Mouse (Mus musculus) c-Kit-positive CD71-negative TER-119-negative erythroid progenitor cells, embryonic 14.5 days (primary cell): ENCODE measurements around the gene Rbm47.

Experiments used
- DNase-seq: peaks from one replicate; pipeline ENCODE4 v3.0.0-alpha.2; 2013; ENCODE audit warnings: low read depth

The Rbm47 gene

DNA sequence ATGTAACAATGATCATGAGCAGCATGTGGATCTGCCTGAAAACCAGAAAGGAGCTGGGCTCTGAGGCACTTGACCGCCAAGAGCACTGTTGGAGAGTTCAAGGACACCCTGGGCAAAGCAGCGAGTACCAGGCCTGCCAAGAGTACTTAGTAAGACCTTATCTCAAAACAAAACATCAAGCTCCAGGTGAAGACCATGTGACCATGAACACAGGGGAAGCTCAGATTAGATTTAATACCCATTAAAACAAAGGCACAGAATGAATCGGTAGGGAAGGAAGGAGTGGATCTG is 110.0 kb downstream of the Rbm47 start:
- DNase-seq: no peak

DNA sequence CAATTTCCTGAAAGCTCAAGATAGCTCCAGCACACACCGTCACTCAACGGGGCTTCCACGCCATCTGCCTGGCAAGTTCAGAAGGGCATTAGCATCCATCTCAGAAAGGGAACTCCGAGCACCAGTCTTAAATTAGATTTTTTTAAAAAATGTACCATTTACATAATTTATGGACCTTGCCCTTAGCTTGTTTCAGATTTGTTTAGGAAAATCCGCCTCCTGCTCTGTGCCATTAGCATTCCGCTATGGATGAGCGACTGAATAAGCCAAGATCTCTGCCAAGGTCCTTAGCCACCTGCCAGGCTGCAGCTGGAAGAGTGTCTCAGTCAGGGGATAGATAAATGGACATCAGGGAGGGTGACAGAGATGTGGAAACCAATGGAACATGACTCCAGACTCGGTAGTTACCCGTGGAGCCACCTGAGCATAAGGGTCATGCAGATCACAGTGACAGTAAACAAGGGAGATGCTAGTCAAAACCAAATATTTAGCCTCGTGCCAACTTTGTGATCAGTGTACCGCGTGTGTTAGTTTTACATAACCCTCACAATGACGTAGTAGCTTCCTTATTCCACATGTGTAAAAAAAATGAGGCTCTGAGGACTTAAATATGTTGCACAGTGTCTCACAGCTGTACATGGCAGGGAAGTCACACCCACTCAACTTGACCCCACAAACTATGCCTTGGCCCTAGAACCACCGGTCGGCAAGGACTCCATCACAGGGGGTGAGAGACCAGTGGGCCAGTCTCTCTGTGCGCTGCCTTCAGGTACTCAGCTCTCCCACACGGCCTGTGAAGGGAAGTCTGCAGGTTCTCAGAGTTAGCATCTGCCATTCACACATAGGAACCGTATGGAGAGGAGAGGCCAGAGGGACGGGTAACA is 110.6 kb downstream of the Rbm47 start:
- DNase-seq: no peak

DNA sequence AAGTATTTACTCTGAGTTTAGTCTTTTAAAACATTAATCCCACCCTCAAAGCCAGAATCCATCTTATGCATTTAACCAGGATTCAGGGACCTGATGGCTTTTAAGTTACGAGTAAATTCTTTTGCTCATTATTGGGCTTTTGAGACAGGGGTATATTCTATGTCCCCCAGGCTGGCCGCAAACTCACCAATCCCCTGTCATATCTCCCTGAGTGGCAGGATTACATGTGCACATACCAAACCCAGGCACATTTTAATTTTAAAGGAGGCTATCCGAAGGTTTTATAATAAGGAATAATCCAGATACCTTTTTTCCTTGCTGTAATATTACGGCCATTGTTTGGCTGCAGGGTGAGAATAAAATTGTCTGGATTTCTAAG is 111.3 kb downstream of the Rbm47 start:
- no peak for DNase-seq

DNA sequence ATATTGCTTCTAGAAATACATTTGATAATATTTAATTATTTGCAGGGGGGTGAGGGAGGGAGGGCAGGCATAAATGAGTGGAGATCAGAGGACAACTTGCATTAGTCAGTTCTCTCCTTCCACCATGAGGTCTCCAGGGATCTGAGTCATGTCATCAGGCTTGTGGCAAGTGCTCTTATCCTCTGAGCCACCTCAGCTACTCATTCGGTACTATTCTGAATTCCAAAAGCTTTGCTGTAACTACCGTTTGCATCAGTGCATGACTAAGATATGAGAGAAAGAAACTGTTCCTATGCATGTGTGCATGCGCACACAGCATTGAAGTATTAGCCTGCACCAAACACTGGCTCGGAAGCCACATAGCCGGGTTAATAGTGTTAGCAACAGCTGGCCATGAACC is 114.1 kb downstream of the Rbm47 start:
- no peak for DNase-seq

DNA sequence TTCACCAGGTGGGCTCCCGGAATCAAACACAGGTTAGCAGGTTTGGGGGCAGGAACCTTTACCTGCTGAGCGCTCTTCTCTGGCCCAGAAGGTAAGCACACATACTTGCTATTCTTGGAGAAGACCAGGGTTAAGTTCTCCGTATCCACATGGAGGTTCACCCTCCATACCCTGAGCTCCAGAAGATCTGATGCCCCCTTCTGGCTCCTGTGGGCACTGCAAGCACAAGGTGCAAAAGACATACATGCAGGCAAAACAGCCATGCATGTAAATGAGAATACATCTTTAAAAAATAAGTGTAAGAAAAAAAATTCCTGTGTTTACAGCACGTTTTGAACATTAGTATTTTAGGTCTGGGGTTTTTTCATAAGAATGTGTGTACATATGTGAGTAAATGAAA is 116.2 kb downstream of the Rbm47 start:
- no peak for DNase-seq

DNA sequence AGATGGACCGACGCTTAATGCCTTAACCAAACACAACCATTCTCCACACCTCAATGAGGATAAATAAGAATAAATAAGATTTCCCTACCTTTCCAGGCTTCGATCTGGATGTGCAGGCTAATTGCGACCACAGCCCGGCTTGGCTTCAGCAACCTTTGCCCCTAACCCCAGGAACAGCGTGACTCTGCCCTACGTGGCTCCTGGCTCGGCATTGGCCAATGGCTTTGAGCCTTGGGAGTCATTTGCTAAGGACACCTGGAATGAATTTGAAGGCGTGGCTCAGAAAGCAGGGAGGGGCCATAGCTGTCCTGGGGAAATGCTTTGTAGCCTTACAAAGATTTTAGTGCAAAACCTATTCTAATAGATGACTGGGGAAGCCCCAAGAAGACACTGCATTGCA is 118.5 kb downstream of the Rbm47 start:
- no peak for DNase-seq

DNA sequence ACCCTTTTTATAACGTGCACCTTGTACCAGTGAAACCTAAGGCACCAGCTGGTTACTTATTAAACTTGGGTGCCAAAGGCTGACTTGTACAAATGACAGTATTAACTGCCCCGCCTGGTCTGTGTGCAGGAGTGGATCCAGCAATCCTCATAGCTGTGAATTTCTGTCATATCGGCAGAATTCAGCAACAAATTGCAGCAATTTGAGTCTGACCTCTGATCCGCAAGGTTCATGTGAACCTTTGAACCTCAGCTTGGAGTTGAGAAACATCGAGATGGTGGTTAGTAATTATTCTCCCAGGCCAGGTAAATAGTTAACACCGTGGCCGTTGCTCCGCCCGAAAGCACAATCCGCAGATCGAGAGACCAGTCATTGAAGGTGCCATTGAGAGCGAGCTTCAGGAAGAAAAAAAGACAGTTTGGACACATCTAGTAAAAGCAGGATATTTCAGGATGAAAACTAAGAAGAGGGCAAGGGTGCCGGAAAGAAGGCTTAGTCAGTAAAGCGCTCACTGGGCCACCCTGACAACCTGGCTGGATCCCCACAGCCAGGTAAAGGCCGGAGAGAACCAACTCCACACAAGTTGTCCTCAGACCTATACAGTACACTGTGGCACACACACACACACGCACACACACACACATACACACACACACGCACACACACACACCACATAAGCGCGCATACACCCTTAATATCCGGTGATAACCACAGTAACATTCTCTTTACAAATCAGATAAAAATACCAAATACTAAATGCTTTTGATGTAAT is 120.0 kb downstream of the Rbm47 start:
- no peak for DNase-seq

DNA sequence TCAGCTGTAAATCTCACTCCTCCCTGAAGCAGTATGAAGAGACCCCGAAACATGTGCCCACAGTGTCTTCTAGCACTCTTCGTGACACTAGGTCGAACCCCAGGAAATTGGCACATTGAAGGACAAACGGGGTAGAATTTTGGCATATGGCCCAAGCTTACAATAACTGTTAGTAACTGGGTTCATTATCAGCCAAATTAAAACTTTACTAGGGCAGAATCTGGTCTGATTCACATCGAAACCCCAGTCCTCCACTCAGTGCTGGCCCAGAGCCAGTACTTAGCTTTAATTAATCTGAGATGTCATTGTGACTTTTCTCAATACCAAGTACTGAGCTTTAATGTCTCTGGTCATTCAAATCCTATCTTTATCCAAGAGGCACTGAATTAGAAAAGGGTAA is 122.1 kb downstream of the Rbm47 start:
- no peak for DNase-seq

DNA sequence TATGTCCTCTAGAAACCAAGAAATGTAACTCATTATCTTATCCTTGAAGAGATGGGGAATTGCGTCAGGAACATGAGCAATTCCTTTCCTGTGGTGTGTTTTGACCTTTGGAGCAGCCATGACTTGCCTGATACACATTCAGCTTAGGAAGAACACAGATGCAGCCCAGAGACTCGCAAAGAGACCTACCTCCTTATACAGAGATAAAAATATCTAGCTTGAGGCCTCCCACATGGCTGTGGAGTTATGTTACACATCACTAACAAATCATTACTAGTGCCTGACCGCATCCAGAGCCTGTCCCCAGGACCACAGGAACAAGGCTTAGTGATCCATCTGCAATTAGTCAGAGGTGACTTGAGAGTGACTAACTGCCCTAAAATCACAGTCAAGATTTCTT is 126.6 kb downstream of the Rbm47 start:
- no peak for DNase-seq

DNA sequence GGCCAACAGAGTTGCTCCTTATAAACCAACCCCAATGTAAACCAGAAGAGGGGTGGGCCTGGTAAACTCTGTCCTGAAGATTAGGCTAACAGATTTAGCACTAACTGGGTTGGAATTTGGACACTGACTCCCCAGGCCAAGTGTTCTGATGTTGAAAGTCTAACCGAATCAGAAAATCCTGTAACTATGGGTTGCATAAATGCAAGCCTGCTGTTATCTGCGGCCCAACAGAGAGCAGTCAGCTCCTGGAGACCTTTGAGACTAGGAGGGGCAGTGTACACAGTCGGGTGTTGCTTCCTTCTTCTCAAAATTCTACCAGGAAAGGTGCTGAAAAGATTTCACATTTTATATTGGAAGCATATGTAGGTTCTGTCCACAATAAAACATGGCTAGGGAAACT is 129.0 kb downstream of the Rbm47 start:
- DNase-seq: no peak

DNA sequence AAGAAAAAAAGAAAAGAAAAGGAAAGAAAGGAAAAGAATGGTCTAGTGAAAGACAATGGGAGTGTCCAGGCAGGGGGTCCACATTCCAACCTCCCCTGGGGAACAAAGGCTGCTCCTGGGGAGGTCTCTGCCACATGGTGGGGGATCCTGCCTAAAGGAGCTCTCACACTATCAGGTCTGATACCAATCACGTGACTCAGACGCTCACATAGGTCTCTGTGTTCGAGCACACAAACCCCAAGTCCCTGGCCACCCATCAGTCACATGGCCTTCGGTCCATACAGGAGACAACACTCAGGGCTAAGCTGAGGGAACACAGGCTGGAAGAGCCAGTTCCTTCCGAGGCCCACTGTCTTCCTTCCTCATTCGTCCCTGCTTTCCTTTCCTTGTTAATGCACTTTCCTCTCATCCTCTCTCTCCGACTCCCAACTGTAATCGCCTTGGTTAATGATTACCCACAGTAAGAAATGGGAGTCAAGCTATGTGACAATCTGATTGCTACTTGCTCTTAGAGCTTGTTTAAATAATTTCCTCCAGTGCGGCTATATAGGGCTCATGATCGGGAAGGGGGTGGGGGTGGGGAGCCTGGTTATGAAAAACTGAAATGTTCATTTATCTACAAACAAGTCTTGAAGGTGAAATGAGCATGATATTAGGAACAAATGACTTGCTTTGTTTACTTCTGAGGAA is 130.1 kb downstream of the Rbm47 start:
- DNase-seq: no peak

DNA sequence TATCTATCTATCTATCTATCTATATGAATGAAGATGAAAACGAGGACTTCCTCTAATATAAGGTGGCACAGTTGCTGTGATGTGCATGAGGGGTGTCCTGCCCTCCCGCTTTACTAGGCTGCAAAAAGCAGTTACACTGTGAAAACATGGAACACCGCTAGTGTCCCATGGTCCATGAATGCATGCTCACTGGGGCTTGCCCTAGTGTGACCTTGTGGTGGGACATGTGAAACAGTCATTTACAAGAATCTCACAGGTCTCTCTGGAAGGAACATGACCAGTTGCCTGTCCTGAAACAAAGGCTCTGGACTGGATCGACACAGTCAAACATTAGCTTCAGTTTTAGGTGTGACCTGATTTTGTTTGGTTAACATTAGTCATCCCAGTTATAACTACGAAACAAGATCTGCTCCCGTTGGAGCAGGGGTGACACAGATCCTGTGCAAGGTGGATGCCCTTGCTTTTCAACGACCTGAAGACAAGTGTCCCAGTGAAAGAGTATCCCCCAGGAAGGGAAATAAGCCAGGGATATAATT is 132.1 kb downstream of the Rbm47 start:
- DNase-seq: no peak

DNA sequence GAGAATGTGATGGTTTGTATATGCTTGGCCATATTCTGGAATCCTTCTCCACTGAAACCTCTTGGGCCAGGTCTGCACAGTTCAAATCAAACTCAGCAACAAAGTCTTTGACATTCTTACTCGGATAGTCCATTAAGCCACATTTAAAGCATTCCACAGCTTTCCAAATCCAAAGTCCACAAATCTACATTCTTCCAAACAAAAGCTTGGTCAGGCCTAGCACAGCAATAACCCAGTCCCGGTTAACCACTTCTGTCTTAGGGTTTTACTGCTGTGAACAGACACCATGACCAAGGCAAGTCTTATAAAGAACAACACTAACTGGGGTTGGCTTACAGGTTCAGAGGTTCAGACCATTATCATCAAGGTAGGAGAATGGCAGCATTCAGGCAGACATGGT is 133.1 kb downstream of the Rbm47 start:
- DNase-seq: no peak

DNA sequence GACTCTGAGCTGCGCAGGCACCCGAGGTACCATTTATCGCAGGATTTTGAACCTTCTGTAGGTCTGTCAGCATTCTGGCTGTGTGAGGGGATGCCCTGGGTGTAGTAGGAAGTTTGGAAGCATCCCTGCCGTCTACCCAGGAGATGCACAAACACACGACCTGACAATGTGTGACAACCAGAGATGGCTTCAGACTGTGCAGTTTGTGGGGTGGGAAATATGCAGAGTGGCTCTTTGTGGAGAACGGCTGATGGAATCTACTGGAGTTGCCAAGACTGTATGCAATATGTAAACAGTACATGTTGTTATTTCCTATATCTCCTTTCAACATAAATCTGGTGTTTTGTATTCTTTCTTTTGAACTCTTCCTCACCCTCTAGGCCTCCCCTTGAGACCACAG is 135.9 kb downstream of the Rbm47 start:
- DNase-seq: no peak

DNA sequence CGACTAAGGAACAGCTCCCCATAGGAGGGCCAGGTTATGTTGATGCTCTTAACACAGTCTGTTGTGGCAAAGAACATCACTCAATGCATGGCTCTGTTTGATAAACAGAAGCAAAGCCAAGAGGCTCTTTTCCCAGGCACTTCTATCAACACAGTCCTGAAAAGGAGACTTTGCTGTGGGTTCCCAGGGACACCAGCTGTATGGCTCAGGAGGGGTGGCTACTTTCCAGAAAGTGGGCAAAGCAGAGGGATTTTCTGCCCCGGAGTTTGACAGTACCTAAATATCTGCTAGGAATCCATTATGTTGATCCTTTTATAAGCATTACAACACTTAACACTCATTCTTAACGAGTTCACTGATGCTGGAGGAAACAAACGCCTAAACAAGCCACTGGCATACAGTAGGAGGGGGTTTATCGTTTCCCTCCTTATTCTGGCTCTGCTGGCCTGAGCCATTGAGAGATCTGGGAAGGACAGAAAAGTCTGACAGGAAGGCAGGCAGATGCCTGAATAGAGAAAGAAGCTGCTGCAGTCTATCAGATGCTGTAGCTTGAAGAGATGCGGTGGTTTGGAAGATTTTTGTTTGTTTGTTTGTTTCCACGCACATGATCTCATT is 136.4 kb downstream of the Rbm47 start:
- DNase-seq: no peak

DNA sequence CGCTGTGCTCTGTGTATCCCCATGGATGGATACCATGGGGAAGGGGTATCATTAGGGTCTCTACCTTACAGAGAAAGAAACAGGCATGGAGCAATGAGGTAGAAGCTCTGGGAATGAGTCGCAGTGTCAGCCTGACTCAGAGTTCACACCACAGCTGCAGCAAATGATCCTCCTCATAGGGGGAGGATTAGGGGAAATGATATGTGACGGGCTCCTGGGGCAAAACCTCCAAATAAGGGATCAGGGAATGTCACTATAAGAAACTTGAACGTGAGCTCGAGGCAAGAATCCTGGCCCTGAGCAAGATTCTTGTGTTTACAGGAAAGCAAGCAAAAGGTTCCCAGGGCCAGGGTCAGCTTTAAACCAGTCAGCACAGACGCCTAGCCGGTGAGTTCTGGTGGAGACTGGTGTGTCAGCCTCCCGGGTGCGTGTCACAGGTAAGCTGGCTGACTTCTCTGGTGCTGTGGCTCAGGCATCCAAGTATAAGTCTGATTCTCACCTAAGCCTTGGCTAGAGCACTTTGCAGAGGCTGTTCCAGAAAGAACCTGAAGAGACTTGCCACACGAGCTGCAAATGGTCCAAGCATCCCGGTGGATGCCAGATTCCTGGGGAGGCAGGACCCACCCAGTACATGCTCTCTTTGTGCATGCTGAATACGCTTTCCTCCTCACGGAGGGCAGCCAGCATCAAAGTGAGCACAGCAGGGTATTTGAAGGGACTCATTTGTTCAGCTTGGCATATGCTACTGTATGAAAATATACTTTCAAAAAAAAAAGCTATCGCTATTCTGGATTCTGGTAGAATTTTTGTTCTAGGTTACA is 138.3 kb downstream of the Rbm47 start:
- DNase-seq: no peak

DNA sequence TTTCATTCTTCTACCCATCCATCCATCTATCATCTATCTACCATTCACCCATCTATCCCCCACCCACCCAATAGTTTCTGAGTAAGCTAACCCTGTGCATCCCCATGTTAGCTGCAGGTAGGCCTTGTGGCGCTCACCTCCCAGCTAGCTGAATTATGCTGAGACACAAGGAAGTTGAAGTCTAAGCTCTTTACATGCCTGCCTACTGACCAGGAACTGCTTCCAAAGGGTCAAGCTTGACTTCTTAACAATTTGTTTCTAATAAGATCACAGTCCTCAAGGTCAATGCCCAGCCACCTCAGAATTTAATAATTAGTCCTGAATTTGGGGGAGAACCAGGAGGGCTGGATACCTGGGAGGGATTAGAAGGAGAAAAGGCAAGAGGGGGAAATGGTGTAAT is 140.1 kb downstream of the Rbm47 start:
- no peak for DNase-seq

DNA sequence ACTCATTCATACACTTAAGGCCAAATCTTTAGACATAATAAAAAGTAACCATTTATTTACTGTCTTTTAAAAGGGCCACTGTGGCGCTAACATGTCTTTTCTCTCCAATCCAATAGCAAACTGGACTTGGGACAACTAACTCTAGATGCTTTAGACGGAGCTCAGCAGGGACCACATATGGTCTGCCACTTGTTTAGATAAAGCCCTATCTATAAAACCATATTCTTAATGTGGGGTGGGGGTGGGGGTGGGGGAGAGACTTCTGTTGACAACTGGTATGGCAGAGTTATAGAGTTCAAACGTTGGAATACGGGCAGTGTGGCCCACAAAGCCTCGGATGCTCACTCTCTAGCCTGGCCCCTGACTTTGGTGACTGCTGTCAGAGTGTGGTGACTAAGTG is 141.2 kb downstream of the Rbm47 start:
- no peak for DNase-seq

DNA sequence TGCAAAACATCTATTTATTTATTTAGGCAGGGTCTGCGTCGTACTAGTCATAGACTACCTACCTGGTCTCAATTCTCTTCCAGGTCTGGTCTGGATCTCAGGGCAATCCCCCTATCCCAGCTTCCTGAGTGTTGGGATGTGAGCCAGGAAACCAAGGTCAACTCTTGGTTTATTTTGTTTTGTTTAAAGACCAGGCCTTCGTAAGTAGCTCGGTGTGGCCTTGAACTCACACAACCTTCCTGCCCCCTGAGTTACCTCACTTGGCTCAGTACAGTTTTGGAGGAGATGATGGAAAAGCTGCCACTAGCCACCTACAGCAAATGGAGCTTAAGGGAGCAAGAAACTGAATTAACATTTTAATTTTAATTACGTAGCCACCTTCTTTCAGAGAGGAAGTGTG is 144.7 kb downstream of the Rbm47 start:
- no peak for DNase-seq

DNA sequence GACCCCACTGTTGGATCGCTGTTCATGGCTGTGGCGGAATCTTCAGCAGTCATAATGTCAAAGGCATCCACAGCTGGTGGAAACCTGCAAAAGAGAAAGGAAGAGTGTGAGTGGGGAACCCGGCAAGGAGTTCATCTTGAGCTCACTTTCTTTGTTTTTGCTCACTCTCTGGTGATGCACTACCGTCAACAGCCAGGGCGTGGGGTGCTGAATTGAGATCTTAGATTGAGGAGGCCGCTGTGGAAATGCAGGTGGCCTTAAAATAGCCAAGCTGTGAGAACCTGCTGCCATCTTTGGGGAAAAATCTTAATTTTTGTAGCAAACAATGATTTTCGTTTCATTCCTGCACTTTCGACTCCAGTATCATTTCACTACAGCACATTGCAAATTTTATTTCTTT is 145.7 kb downstream of the Rbm47 start:
- no peak for DNase-seq

DNA sequence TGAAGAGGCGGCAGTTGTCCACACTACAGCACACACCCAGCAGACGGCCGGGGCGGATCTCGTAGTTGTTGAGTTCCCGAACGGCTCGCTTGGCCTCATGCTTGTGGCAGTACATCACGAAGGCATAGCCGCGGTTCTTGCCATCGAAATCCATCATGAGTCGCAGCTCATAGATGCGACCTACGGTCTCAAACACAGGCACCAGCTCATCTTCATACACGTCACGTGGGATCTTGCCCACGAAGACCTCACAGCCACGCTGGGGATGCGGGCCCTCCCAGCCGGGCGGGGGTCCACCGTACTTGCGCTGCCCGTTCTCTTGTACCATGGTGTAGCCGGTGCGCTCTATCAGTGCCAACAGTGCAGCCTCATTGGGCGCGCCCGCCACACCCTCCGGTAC is 146.1 kb downstream of the Rbm47 start:
- DNase-seq: no peak
